Mouse (Mus musculus) intestine, postnatal 0 days (tissue): ENCODE measurements around the gene Rfx5. TPM values are rescaled to one million over a fixed set of nuclear protein-coding genes. Genes with fewer than 3 reads are reported as not detected.

Experiments
- ATAC-seq: fragments of 200-750 bp; cut with Nextera tagmentation; 2 replicates; pipeline ENCODE4 v1.8.0; 2017; ENCODE audit warnings: mild to moderate bottlenecking, moderate TSS enrichment, moderate library complexity
- H3K27ac ChIP-seq: fragments of 300-500 bp; sonication (generic); 2 replicates; pipeline ENCODE4 v1.5.1; 2014; ENCODE audit warnings: mild to moderate bottlenecking, low read depth, low read length, moderate library complexity
- H3K27me3 ChIP-seq: fragments of 300-500 bp; sonication (generic); replicated peaks from 2 replicates; pipeline ENCODE4 v1.6.1; 2014; ENCODE audit warnings: low read length, mixed read lengths; ENCODE audit not compliant: control insufficient read depth, insufficient read depth
- H3K36me3 ChIP-seq: fragments of 300-500 bp; sonication (generic); 2 replicates; pipeline ENCODE4 v1.6.1; 2014; ENCODE audit warnings: mild to moderate bottlenecking, moderate library complexity; ENCODE audit not compliant: control insufficient read depth, insufficient read depth
- H3K4me1 ChIP-seq: fragments of 300-500 bp; sonication (generic); replicated peaks from 2 replicates; pipeline ENCODE4 v1.6.1; 2014; ENCODE audit warnings: antibody characterized with exemption, low read length, mixed read lengths; ENCODE audit not compliant: control insufficient read depth, insufficient read depth
- H3K4me2 ChIP-seq: fragments of 300-500 bp; sonication (generic); replicated peaks from 2 replicates; pipeline ENCODE4 v1.6.1; 2014; ENCODE audit warnings: low read depth, mild to moderate bottlenecking, moderate library complexity
- H3K4me3 ChIP-seq: fragments of 300-500 bp; sonication (generic); 2 replicates; pipeline ENCODE4 v1.5.1; 2014; ENCODE audit warnings: low read depth, low read length
- H3K9ac ChIP-seq: fragments of 300-500 bp; sonication (generic); 2 replicates; pipeline ENCODE4 v1.6.1; 2014; ENCODE audit warnings: mild to moderate bottlenecking, low read depth, low read length
- H3K9me3 ChIP-seq: fragments of 300-500 bp; sonication (generic); 2 replicates; pipeline ENCODE4 v1.6.1; 2016; ENCODE audit warnings: mixed run types; ENCODE audit not compliant: control insufficient read depth
- CTCF ChIP-seq: sonication (generic); IDR thresholded peaks from 2 replicates; pipeline ENCODE4 v1.5.1; 2016; ENCODE audit warnings: low read depth, mild to moderate bottlenecking, control low read depth, antibody characterized with exemption, moderate library complexity
- WGBS: fragments of 180-500 bp; shearing (Covaris S2); extraction: QIAGEN DNeasy Blood & Tissue Kit; methylation state at CpG from one replicate; pipeline ENCODE4 v1.1.7; 2014; 5-methylcytosine and 5-hydroxymethylcytosine counted together
- polyA plus RNA-seq: library from polyadenylated mRNA; unstranded; fragments of >200 nt; fragmentation: Nextera tagmentation; extraction: Ambion mirVana; gene quantifications from 2 replicates; pipeline ENCODE4 v1.2.1, GENCODE M21; 2015

The Rfx5 gene
- polyA plus RNA-seq, 1 experiment from 2014 or later: 2.6 TPM

DNA sequence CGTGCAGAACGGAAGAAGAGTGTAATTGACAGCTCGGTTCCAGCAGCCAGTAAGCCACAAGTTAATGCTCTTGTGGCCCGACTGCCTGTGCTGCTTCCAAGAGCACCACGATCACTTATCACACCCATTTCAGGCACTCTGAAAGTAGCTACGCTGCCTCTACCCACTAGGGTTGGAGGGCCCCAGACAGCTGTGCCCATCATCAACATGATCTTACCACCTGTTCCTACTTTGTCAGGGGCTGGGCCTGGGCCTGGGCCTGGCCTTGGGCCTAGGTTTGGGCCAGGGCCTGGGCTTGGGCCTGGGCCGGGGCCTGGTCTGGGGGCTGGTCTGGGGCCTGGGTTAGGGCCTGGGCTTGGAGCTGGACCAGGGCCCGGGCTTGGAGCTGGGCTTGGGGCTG lies 4.4 kb downstream of the Rfx5 start:
- no peak for TF ChIP-seq CTCF
- Histone ChIP-seq H3K9ac (no peak overlapping the region), H3K4me1 (no peaks in the 10 kb centered on the region), H3K4me2 (no peak overlapping the region), H3K4me3 (no peak overlapping the region), H3K27me3 (no peaks in the 10 kb centered on the region), H3K36me3 (peaks cover 34% of the 10 kb centered on the region), H3K9me3 (no peaks in the 10 kb centered on the region), H3K27ac (no peak overlapping the region)
- 90% methylated on average over 8 of the region's 8 CpGs for WGBS
- no peak for ATAC-seq

DNA sequence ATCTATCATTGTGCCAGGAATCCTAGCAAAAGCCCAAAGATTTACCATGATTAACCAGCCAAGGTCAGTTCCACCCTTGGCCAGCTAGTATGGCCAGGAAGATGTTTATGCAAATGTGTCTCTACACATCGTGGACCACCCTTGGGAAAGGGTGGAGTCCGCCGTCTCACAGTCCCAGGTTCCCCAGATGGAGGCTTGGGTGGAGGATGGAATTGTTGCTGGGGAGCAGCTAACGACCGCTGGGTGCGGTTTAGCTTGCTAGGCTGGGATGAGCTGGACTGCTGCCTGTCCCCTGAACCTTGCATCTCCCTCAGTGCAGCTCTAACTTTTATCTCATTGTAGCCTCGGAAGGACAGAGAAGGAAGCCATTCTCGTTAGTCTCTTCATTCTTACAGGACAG lies 6.0 kb downstream of the Rfx5 start:
- WGBS: 32% methylated on average over 8 of the region's 8 CpGs

DNA sequence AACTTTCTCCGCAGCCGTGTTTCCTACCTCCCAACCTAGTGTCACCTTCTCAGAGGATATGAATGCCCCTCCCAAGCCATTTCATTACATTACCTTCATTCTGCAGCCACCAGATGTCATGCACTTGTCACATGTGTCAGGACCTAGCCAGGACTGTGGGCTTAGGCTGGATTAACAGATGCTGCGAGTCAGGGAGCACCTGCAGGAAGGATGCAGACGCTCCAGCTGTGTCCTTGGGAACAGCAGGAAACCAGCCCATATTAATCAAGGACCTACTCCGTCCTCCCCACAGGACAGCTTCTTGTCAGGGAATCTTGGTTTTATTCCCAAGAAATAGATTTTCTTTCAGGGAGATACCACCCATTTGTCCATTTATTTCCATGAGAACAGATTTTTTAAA lies 6.4 kb downstream of the Rfx5 start:
- 51% methylated on average over 5 of the region's 5 CpGs for WGBS
- no peak for ATAC-seq
- Histone ChIP-seq H3K4me3 (no peak overlapping the region), H3K27me3 (no peaks in the 10 kb centered on the region), H3K36me3 (peaks cover 34% of the 10 kb centered on the region), H3K9me3 (no peaks in the 10 kb centered on the region), H3K4me1 (no peaks in the 10 kb centered on the region), H3K27ac (no peak overlapping the region), H3K9ac (no peak overlapping the region), H3K4me2 (no peak overlapping the region)
- no peak for TF ChIP-seq CTCF

More for the DNA sequence above, 6.0 kb downstream of the Rfx5 start:
- Histone ChIP-seq H3K4me3 (no peak overlapping the region), H3K9me3 (no peaks in the 10 kb centered on the region), H3K4me1 (no peaks in the 10 kb centered on the region), H3K27ac (no peak overlapping the region), H3K4me2 (no peak overlapping the region), H3K36me3 (peaks cover 34% of the 10 kb centered on the region), H3K9ac (no peak overlapping the region), H3K27me3 (no peaks in the 10 kb centered on the region)
- no peak for TF ChIP-seq CTCF
- no peak for ATAC-seq

DNA sequence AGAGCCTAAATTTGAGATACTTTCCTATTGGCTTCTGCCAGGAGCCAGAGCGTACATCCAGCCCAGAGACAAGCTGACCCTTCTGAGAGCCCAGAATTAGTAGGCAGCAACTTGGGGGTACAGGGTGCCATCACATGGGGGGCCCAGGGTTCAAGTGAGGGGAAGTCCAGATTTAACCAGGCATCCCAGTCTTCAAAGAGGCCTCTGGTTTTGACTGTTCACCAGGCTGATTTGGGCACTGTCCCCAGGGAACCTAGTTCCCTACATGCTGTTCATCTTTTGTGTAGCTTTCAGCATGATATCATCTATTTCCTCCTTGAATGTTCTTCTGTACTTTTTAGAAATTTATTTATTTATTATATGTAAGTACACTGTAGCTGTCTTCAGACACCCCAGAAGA lies 11.1 kb downstream of the Rfx5 start:
- H3K9ac ChIP-seq: no peak overlapping the region
- no peak for ATAC-seq
- 100% methylated on average over 1 of the region's 1 CpGs for WGBS
- no peaks in the 10 kb centered on the region for H3K36me3 ChIP-seq
- H3K4me3 ChIP-seq: no peak overlapping the region
- no peak overlapping the region for H3K27ac ChIP-seq
- H3K4me2 ChIP-seq: no peak overlapping the region
- no peaks in the 10 kb centered on the region for H3K27me3 ChIP-seq
- H3K9me3 ChIP-seq: no peaks in the 10 kb centered on the region
- no peak for TF ChIP-seq CTCF
- H3K4me1 ChIP-seq: no peaks in the 10 kb centered on the region

- no peak overlapping the region for H3K27ac ChIP-seq
- H3K9me3 ChIP-seq: no peaks in the 10 kb centered on the region
- no peak overlapping the region for H3K9ac ChIP-seq
- no peak for ATAC-seq
- WGBS: 47% methylated on average over 1 of the region's 1 CpGs
- no peaks in the 10 kb centered on the region for H3K27me3 ChIP-seq
- no peaks in the 10 kb centered on the region for H3K36me3 ChIP-seq
- no peak overlapping the region for H3K4me3 ChIP-seq
- no peak overlapping the region for H3K4me2 ChIP-seq
- H3K4me1 ChIP-seq: no peaks in the 10 kb centered on the region
- TF ChIP-seq CTCF: no peak
Measured at GRCm38 (mm10) chr3:94965878-94966277, 12.0 kb downstream of the Rfx5 start.

DNA sequence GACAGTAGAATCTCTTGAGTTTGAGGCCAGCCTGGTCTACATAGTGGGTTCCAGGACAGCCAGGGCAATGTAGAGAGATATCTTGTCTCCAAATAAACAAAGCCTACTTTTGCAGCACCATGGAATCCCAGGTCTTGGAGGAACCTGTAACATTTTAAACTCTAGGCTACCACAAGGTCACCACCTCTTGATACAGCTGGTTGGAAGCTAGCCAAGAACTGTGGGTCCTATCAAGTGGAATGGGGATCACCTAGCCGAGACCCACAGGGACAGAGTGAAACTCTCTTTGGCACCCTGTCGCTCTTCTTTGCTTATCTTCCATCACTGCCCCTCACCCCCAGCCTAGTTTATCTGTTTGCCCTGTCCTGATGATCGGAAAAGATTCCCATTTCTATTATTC lies 18.7 kb downstream of the Rfx5 start:
- Histone ChIP-seq H3K27me3 (no peaks in the 10 kb centered on the region), H3K27ac (no peak overlapping the region), H3K9ac (no peak overlapping the region), H3K4me2 (no peak overlapping the region), H3K4me1 (no peaks in the 10 kb centered on the region; the same call in 1 of the 2 replicates), H3K36me3 (no peaks in the 10 kb centered on the region), H3K9me3 (no peaks in the 10 kb centered on the region), H3K4me3 (no peak overlapping the region)
- no peak for ATAC-seq
- 71% methylated on average over 3 of the region's 3 CpGs for WGBS
- TF ChIP-seq CTCF: no peak

DNA sequence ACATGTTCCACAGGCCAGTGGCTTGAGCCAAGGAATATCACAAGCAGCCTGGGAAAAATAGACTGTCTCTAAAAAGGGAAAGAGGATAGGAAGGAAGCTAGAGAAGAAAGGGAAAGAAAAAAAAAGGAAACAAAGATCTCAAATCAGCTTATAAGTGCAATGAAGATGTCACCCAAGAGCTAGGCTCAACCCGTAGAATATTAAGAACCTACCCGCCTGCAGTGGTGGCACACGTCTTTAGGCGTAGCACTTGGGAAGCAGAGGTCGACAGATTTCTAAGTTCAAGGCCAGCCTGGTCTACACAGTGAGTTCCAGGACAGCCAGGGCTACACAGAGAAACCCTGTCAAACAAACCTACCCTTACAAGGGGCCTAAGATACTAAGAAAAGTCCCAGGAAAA lies 19.7 kb downstream of the Rfx5 start:
- Histone ChIP-seq H3K4me2 (peak overlapping the region; percentile 82), H3K27ac (no peak overlapping the region), H3K9ac (no peak overlapping the region), H3K9me3 (no peaks in the 10 kb centered on the region), H3K27me3 (no peaks in the 10 kb centered on the region), H3K36me3 (no peaks in the 10 kb centered on the region), H3K4me3 (no peak overlapping the region), H3K4me1 (no peaks in the 10 kb centered on the region; the same call in 1 of the 2 replicates)
- no peak for TF ChIP-seq CTCF
- WGBS: 84% methylated on average over 5 of the region's 5 CpGs
- ATAC-seq: no peak
